Mouse (Mus musculus): Measurements from ENCODE around the gene Nxph1.
A peak's percentile ranks its signal among the peaks of the same experiment; 100 is the strongest.

Gene Nxph1

DNA sequence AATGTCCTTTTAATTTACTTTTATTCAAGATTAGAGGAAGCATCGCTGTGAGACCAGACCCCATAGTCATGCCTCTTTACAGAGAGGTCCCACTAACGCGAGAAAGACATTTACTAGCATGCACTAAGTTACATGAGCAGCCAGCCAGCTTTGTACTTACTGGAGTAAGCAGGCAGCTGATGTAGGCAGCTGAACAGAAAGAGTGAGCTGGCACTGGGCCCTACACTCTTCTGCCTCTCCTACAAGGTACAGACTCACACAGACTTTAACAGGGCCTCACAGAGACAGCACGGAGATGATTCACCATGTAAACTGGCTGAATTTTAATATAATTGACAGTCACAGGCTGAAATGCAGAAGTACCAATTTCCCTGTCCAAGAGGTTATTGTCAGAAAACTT lies 11.6 kb downstream of the Nxph1 start:
- no peak for DNase-seq (ENCODE audit: low spot score)

DNA sequence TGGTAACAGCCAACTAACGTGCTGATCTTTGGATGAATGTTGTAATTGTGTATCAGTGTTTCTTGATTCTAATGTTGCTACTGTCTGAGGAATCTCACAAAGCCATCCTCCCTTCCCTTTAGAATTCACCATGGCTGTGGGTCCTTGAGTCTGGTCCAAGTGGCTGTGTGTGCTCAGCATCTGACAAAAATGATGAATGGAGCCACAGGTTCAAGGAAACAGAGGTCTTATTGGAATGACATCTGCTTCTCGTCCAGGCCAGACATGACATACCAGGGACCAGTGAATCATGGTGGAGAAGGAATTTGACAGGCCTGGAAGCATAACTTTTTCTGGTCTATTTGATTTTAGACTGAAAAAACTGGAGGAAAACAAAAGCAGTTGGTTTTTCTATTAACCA lies 22.3 kb downstream of the Nxph1 start:
- DNase-seq (ENCODE audit: low spot score) = no peak

DNA sequence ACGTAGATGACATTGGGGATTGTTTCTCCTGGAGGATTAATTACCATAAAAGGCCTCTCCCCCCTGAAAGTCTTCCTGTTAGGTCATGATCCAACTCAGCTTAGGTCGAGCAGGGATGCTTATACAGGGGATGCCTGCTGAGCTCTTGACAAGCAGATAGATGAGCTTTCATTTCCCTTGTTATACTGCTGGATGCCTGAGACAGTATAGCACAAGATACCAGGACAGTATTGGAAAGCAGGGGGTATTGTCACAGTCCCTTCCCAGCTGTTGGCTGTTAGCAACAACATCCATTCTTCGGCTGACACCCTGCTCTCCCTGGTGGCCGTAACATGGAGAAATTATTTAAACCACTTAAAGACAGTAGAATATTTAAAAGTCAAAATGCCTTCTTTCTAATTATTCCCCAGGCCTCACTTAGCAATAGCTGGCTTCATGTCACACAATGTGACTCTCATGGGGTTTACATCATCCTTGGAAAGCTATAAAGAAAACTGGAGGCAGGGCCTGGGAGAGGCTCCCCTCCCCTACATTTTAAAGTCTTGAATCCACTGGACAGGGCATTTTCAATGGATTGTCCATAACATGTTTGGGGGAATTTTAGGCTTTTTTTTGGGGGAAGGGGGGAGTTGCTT lies 31.1 kb downstream of the Nxph1 start:
- DNase-seq (ENCODE audit: low spot score) = peak; percentile 17

DNA sequence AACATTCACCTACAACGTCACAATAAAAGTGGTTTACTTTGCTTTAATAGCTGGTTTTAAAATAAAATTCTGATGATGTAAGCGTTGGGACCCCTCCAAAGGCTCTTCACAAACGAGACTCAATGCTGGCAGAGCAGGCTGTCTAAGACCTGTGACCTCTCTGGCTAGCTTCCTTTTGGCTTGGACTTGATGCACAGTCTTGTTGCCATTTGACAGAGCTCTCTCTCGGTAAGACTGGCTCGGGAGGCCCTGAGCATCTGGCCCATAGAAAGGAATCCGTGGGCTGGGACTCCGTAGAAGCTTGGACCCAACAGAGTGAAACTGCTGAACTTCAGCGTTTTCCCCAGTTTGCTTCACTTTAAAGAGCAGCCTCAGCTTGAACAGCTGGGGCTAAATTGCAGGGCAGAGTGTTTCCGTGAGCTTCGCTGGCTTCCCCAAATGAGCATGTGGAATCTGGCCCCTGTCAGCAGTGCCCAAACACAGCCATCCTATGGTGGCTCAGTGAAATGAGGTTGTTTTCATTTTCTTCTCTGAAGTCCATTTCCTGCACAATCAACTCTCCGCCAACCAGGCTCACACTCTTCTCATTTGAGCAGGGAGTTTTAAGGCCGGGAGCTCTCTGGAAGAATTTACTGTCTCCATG lies 48.2 kb downstream of the Nxph1 start:
- peak; percentile 9 for DNase-seq (ENCODE audit: low spot score)

DNA sequence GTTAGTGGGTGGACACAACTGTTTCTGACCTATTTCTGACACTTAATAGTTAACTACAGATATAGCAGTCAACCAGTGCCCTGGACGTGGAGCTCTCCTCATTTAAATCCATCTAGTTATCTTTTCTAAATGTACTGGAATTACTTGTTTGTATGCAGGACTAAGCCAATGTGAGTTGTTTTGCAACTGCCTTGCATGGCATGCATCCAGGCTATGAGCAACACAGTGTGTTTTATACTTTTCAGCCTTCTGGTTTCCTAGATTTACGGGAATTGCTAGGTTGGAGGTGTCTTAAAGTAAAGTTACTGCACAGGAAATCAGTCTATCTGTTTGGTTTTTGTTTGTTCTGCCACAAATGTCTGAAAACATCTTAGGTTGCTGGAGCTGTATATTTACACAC lies 49.1 kb downstream of the Nxph1 start:
- DNase-seq (ENCODE audit: low spot score) = no peak

DNA sequence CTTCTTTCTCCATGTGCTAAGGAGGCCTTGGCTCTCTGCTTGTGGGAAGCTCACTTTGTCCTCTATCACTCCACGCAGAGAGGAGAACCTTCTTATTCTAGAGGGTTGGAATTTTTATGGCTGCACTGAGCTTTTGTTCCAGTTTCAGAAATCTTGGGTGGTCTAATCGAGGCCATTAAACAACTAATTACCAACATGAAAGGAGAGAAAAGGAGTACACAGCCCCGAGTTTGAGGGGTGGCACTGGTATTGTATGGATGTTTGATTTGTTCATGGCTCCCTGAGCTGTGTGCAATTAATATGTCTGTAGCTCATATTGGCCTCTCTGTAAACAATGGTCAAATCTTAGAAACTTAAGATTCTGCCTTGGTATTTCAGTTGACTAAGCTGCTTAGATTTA lies 54.5 kb downstream of the Nxph1 start:
- DNase-seq (ENCODE audit: low spot score) = no peak

DNA sequence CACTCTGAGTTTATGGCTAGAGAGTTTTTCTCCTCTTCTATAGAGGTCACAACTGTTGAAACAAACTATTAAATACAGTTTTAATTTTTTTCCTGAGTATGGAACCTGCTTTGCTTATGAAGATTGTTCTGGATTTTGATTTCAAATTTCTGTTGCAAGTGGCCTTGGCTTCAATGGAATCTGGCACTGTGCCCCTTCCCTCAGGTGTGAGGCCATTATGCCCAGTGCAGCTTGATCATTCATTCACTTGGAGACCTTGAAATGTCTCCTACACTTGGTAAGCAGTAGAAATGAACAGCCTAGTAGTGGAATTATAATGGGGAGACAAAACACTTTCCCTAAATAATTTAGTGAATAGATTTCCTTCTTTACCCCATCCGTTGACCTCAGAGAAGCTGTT lies 78.4 kb downstream of the Nxph1 start:
- DNase-seq (ENCODE audit: low spot score) = no peak

DNA sequence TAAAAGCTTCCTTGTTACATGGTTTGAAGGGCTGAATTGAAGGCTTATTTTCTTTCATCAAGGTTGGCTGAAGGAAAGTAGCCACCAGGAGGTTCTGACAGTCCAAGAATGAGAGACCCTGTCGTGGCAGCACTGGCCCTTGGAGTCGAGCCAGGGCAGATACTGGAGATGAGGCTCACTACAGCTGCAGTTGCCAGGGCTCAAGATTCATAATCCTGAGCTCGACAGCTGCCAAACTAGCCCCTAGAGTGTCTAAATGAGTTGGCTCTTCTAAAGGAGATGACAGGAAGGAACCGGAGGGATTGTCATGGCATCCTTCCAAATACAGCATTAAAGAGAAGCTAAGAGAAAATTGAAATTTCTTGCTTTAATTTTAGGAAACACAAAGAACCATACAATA lies 78.9 kb downstream of the Nxph1 start:
- DNase-seq (ENCODE audit: low spot score) = no peak

DNA sequence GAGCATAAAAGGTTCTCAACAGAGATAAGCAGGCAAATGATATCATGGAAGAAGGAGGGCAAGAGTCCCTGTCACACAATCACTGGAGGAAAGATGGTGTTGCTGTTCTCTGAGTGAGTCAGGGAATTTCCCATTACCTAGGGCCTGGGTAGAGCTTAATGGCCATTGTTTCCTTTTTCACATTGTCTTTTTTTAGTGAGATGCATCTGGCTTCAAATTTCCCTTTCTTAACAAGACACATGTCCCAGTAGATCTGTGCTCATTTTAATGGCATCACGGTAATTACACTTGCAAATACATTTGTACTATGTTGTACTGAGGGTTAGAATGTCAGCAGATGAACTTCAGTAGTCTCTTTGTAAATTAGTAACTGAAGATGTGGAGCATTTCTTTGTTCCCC lies 80.3 kb downstream of the Nxph1 start:
- no peak for DNase-seq (ENCODE audit: low spot score)

DNA sequence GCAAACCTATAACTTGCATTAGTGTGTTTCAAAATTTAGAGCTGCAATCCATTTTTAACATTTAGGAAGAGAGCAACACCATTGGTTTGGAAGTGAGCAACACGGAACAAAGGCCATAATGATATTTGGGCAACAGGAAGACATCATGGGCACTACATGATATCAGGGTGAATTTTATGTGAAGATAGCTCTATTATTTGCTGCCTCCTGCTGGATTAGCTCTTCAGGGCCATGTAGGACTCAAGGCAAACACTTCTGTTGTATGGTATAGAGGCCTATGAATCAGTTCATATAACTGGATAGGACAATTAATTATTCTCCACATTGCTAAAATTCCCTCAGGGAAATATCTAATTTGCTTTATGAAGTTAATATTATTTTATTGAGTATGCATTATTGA lies 91.1 kb downstream of the Nxph1 start:
- no peak for DNase-seq (ENCODE audit: low spot score)

DNA sequence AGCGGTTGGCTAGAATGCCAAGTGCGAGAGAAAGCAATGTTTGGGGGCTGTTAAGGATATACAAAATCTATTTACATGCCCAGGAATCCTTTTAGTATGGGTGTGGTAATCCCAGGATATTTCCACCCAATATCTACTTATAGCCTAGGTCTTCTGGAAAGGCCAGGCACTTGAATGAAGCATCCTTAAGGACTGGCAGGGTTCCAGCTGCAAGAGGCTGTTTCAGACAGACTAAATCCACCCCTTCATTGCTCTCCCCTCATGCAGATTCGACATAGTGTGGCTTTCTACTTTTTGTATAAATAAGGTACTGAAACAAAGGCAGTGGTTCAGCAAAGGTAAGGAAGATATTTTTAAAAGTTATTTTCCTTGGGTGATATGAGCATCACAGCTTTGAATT lies 92.8 kb downstream of the Nxph1 start:
- DNase-seq (ENCODE audit: low spot score) = no peak

DNA sequence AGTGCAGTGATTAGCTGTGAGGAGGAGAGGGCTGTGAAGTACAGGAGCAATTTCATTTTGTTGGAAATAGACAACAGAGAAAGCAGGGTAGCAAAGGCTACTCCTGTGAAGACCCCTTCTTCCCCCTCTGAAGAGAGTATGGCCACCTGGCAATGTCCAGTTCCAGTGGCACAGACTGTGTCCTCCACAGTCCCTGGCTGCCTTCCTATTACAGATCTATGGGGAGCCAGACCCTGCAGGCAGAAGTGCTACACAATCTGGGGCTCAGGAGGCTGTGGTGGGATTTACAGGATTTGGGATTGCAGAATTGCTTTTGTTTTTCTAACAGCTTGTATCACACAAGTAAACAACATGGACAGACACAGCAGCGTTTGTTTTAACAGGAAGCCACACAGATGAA lies 94.2 kb downstream of the Nxph1 start:
- DNase-seq (ENCODE audit: low spot score) = no peak

DNA sequence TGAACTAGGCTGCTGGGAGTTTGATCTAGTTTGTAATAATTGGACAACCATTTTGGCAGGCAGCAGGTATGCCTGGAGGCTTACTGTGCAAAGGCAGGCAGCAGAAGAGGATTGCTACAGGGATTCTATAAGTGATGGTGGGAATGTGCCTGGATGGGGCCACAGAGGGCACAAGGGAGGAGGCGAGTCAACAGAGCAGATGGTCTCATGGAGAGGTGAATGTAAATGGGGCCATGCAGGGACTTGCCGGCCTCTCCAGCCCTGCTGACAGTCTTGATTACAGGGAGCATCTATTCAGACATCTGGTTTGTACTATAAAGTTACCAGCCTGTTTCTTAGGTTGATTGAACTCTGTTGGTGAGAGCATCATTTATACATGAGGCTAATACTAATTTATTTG lies 98.6 kb downstream of the Nxph1 start:
- no peak for DNase-seq (ENCODE audit: low spot score)

DNA sequence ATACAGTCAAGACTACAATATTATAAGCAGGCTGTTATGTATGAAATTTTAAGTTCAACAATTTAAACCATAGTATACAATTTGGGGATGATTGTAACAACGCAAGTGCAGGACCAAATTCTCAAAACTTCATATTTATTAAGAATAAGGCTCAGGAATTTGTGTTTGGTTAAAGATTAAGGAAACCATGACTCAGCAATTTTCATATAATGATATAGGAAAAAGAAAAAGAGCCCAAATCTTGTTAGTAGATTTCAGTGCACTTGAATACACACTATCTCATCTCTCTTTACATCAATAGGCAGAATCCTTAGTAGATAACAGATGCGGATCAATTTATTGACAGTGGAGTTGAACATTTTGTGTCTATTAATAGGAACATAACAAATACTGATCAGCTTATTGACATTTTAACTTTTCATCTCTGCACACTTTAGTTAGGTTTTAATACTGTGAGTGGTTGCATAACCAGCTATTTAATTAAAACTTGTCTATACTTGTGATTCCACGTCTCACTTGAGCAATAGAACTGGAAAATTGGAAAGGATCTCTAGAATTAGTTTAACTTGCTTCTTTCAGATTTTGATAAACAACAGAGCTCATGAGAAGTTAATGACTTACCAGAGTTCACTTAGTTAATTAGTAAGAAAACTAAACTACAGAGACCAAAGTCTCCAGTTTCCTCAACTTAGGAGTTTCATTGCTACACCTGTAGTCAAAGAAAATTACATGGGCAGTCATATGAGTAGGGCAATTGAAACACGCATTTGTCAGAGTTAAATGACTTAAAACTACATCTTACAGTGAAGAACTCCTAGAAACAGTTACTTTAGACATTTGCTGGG lies 113.3 kb downstream of the Nxph1 start:
- no peak for DNase-seq (ENCODE audit: low spot score)

DNA sequence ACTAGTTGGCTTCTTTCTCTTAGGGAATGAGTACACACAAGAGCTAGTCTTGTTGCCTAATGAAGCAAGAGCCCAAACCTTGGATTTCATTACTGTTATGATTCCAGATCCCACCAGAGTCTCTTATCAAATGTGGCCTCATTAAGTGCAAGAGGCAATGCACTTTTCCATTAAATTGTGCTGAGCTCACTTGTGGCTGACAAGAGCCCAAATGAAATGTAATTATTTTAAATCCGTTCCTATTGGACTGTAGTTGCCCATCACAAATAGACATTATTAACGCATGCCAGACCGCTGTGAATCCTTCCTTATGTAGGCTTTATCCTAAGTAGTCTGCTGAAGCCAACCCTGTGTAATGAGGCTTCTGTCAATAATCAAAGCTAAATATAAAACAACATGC lies 118.2 kb downstream of the Nxph1 start:
- DNase-seq (ENCODE audit: low spot score) = no peak

DNA sequence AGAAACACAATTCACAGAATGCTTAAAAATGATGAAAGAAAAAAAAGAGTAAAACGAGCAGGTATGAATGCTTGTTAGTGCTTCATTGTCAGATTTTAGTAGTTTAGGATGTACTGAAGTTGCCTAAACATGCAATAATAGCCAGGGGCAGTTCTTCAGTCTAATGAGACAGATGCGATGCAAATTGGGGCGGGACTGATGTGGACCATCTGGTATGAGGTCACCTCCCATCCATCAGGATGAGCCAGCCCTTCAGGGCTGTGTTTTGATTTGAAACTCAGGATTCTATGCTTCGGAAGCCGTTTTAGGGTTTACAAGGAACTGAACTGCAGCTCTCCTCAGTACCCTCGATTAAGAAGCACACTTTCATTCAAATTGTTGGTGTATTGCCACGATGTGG lies 121.7 kb downstream of the Nxph1 start:
- DNase-seq (ENCODE audit: low spot score) = peak; percentile 59

DNA sequence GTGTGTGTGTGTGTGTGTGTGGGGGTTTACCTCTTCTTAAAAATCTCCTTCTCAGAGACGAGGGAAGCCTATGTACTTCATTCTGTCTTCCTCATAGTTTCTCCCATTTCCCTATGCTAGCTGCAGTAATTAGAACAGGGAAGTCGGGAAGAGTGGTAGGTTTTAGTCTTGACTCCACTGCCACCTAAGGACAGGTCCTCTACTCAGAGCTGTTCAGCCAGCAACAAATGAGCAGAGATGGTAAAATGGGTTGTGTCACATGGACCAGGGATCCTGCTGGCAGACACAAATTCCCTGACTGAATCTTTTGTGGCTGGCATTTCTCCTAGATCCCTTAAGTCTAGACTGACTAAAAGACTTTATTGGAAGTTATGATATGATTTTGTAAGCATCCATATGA lies 128.2 kb downstream of the Nxph1 start:
- no peak for DNase-seq (ENCODE audit: low spot score)

DNA sequence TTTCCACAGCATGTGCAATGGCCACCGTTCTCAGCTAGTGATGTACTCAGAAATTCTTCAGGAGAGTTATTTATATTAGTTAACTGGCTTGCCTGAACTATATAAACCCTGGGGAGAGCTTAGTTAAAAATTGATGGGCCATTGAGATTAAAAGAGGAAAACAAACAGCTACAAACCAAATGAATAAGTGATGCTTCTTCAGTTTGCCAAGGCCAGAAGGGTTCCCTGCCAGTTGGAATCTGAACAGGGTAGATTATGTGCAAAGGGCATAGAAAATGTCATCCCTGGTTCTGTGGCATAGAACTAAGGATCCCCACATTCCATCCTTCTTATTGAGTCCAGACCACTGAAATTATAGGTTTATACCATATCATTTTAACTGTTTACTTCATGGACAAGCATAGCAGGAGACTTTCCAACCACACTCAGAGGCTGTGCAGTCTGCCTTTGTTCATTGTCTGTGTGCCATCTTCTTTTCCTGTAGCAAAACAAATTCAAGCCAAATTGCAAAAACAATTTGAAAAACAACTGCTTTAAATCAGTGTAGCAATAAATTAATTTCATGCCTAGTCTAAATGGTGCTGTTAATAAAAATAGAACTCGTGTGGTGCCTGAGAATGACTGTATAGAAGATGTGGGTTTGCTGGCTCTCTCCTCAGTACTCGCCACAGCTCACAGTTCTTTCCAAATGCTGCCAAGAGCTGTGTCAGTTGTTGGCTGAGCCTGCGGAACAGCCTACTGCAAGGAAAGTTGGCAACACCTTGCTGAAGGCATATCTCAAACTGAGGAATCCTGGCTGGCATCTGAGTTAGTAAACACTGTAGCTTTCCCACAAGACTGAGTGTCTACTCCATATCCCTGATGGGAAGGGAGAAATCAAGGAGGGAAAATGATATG lies 129.8 kb downstream of the Nxph1 start:
- DNase-seq (ENCODE audit: low spot score) = no peak

DNA sequence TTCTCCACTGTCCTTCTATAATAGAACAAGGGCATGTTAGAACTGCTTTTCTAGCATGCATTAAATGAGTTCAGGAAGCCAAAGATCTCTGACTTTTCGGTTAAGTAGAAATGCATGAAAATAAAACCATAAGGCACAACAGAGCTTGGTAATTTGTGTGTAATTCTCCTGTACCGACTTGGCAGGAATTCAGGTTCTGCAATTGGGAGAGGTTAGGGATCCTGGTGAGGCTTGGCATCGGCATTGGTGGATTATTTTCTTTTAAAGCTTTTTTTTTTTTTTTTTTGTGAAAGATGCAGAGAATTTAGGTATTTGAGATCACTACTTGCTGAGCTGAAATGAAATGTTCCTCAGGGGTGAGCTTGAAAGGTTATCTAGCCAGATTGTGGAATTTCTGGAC lies 135.6 kb downstream of the Nxph1 start:
- DNase-seq (ENCODE audit: low spot score) = no peak

DNA sequence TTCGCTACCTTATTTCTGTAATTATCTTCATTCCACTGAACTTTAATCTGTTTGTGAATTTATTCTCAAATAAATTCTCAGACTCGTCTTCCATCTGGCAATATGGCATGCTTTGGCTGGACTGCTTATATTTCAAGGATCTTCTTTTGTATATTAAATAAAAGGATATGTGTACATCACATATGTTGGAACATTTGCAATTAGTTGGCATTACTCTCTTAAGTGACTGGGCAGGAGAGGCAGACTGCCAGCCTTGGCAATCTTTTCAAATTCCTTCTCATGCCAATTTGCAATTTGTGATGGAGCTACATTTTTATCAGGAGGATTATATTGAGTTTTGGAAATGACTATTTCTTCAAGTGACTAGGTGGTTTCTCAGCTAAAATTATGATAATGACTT lies 149.1 kb downstream of the Nxph1 start:
- DNase-seq (ENCODE audit: low spot score) = no peak

DNA sequence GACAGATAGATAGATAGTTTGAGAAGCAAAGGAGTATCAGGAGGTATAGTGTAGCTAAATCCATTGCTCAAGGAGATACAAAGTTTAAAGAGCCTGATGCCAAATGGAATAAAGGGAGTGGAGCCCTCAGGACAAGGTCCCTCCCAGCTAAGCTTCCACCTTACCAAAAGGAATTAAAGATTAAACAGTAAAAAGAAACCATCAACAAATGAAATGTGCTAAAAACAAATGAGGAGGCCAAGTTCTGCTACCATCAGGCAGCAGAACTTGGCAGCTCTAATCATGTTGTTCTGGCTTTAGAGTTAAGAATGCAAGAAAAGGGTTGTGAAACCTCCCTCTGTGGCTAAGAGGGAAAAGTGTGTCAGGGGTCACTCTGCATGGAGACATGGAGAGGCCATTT lies 159.1 kb downstream of the Nxph1 start:
- no peak for DNase-seq (ENCODE audit: low spot score)

DNA sequence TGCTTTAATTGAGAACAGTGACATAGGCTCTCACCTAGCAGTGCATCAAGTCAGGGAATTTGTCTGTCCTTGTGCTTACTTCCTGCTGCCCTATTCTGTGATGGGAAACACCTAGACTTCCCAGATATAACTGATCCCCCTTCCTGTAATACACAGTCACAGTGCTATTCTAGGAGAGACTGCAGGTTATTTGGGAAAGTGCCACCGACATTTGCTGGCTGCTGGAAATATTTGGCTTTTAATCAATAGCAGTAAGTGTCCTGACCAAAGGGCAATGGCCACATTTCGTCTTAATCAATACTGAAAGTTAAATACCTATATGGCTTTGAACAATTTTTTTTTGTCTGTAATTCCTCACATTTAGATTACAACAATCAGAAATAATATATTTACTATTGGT lies 170.9 kb downstream of the Nxph1 start:
- DNase-seq (ENCODE audit: low spot score) = no peak
